8 mouse cellular contexts compared by ENCODE assay signal in the genomic region with DNA sequence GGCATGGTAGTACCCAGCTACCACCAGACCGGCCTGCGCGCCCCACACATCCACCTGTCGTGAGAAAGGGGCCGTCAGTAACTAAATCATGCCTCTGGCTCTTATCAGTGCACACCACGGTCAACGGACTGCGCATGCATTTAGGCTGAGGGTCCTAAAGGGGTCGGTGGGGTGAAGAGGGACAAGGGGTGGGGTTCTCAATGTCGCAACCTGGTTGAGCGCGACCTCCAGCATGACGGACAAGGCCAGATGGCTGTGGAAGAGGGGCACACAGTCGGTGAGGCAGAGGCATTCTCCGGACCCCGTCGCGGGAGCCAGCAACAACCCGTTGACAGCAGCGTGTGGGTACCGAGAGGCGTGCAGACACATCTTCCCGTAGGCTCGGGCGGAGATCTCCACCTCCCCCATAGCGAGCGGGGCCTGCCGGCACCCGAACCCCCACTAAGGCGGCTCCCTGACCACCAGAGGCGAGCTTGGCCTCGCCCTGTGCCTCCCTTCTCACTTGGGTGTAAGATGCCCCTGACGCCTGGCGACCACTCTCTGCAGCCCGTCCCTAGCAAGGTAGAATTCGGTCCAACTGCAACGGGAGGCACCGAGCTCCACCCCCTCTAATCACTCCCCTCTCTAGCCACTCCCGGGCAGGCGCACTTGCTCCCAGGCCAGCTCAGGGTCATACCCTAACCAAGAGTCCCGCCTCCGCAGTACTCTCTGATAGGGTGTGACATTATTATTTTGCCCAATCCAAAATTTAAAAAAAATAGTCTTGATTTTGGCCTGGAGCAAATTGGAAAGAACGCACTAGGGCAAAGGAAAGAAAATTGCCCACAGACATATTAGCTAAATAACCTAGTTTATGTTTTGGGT. TPM values are rescaled to one million over a fixed set of nuclear protein-coding genes. Genes with fewer than 3 reads are reported as not detected.
DNase-seq lines count a peak whose midpoint lies in the region; ATAC-seq lines count a peak whose summit lies in the region.

A gene (minus strand): TSS at position 601 of the 864 bp plus-strand sequence.

- peak within 1 kb of the TSS; percentile 81 for H3K4me3 ChIP-seq in brown adipose tissue, adult 24 weeks (ENCODE audit: insufficient read depth, low read depth, low read length)
- peak within 1 kb of the TSS; percentile 63 for H3K4me3 ChIP-seq in heart, embryonic 14.5 days (ENCODE audit: control insufficient read depth in 1 of 2, insufficient read depth in 1 of 2, low read depth in 1 of 2, low read length in 2 of 2)
- H3K4me3 ChIP-seq in liver, embryonic 13.5 days (replicated peaks): peak within 1 kb of the TSS; percentile 81
- H3K4me3 ChIP-seq in stomach, embryonic 15.5 days (replicated peaks): peak within 1 kb of the TSS; percentile 57

- DNase-seq in CD8-positive naive resting alpha-beta T cell, adult 2 months (ENCODE audit: low read depth in 2 of 2, low spot score in 2 of 2): peak; percentile 64 to 65
- DNase-seq in fat pad, adult 2 months (ENCODE audit: extremely low read depth, low read depth, low spot score): peak; percentile 64
- DNase-seq in kidney, postnatal 10 days: peak; percentile 80
- peak; percentile 89 for DNase-seq in liver, embryonic 13.5 days
- peak; percentile 71 to 73 for DNase-seq in natural killer cell, adult 2 months (ENCODE audit: low spot score in 2 of 2)

- peak within 1 kb of the TSS; percentile 55 for H3K27ac ChIP-seq in brown adipose tissue, adult 24 weeks (replicated peaks; ENCODE audit: low read depth, low read length)
- H3K27ac ChIP-seq in heart, embryonic 14.5 days (replicated peaks in 1 of 2; ENCODE audit: control insufficient read depth in 1 of 2, insufficient read depth in 1 of 2, low read depth in 2 of 2, low read length in 2 of 2): peak within 1 kb of the TSS; percentile 56 to 77
- peak within 1 kb of the TSS; percentile 96 for H3K27ac ChIP-seq in liver, embryonic 13.5 days
- peak within 1 kb of the TSS; percentile 54 for H3K27ac ChIP-seq in stomach, embryonic 15.5 days

- H3K9ac ChIP-seq in heart, embryonic 14.5 days (ENCODE audit: low read length): peak within 1 kb of the TSS; percentile 79
- peak within 1 kb of the TSS; percentile 85 for H3K9ac ChIP-seq in liver, embryonic 13.5 days
- H3K9ac ChIP-seq in stomach, embryonic 15.5 days: peak within 1 kb of the TSS; percentile 19; the same call in 1 of the 2 replicates

- no peaks in the 10 kb centered on the region for H3K27me3 ChIP-seq in heart, embryonic 14.5 days (ENCODE audit: control insufficient read depth, insufficient read depth, low read length)
- no peaks in the 10 kb centered on the region for H3K27me3 ChIP-seq in liver, embryonic 13.5 days
- no peaks in the 10 kb centered on the region for H3K27me3 ChIP-seq in stomach, embryonic 15.5 days (replicated peaks)

- peak; percentile 78 for ATAC-seq in heart, embryonic 14.5 days (ENCODE audit: insufficient number of reproducible peaks, insufficient read depth, low FRiP score, low read depth)
- peak; percentile 95 for ATAC-seq in liver, embryonic 13.5 days (ENCODE audit: low read depth)
- ATAC-seq in stomach, embryonic 15.5 days (ENCODE audit: insufficient read depth, low FRiP score, low read depth): peak; percentile 91

- H3K4me1 ChIP-seq in brown adipose tissue, adult 24 weeks (ENCODE audit: control insufficient read depth, insufficient read depth, insufficient read length, low read length): peaks cover 3% of the 10 kb centered on the region; the same call in 1 of the 2 replicates
- peaks cover 5 to 14% of the 10 kb centered on the region in 2 experiments for H3K4me1 ChIP-seq in heart, embryonic 14.5 days (ENCODE audit: control insufficient read depth in 2 of 2, insufficient read depth in 2 of 2, low read length in 2 of 2)
- H3K4me1 ChIP-seq in liver, embryonic 13.5 days (replicated peaks): peaks cover 72% of the 10 kb centered on the region
- H3K4me1 ChIP-seq in stomach, embryonic 15.5 days: peaks cover 12% of the 10 kb centered on the region

- H3K9me3 ChIP-seq in heart, embryonic 14.5 days (ENCODE audit: control insufficient read depth, low read length): no peaks in the 10 kb centered on the region
- H3K9me3 ChIP-seq in liver, embryonic 13.5 days (replicated peaks): no peaks in the 10 kb centered on the region
- H3K9me3 ChIP-seq in stomach, embryonic 15.5 days: no peaks in the 10 kb centered on the region

- peak within 1 kb of the TSS; percentile 88 for H3K4me2 ChIP-seq in heart, embryonic 14.5 days (ENCODE audit: low read length)
- H3K4me2 ChIP-seq in liver, embryonic 13.5 days: peak within 1 kb of the TSS; percentile 97
- H3K4me2 ChIP-seq in stomach, embryonic 15.5 days: peak within 1 kb of the TSS; percentile 87

- H3K36me3 ChIP-seq in heart, embryonic 14.5 days (ENCODE audit: control insufficient read depth, insufficient read depth, low read length): peaks cover 47% of the 10 kb centered on the region
- peaks cover 52% of the 10 kb centered on the region for H3K36me3 ChIP-seq in liver, embryonic 13.5 days
- peaks cover 13% of the 10 kb centered on the region; the same call in 1 of the 2 replicates for H3K36me3 ChIP-seq in stomach, embryonic 15.5 days

- WGBS in heart, embryonic 14.5 days: 3% methylated on average over 43 of the region's 43 CpGs
- under 1% methylated on average over 43 of the region's 43 CpGs for WGBS in liver, embryonic 13.5 days (ENCODE audit: insufficient replicate concordance)
- WGBS in stomach, embryonic 15.5 days: 4% methylated on average over 43 of the region's 43 CpGs

RNA-seq across cellular contexts. Expression of the gene that starts here (rescaled TPM):
- 42.1 and 45.5 TPM in 2 replicates for polyA plus RNA-seq in brown adipose tissue, adult 24 weeks (2012; ENCODE audit: insufficient read depth, insufficient read length, missing spikeins)
- polyA plus RNA-seq in heart, embryonic 14.5 days (2014; fragmentation: Nextera tagmentation; extraction: Ambion mirVana): 22.6 and 22.7 TPM in 2 replicates
- polyA plus RNA-seq in liver, embryonic 13.5 days (2015; fragmentation: Nextera tagmentation; extraction: Ambion mirVana): 31.9 and 35.8 TPM in 2 replicates
- polyA plus RNA-seq in stomach, embryonic 15.5 days (2015; fragmentation: Nextera tagmentation; extraction: Ambion mirVana): 9.4 and 11.2 TPM in 2 replicates

Comparison
In these comparisons a context has a peak if more than half of its experiments do, and no peak if none do; other contexts are left out.
1. Peak in every context shown above with its lines: DNase-seq, ATAC-seq, H3K4me3 ChIP-seq and H3K27ac ChIP-seq.
2. H3K9ac ChIP-seq: peak in every context shown above with its lines; median percentile 85 in liver, embryonic 13.5 days; 79 in heart, embryonic 14.5 days; 19 in stomach, embryonic 15.5 days.